Mouse (Mus musculus) intestine, embryonic 16.5 days (tissue): ENCODE results near the gene Cdiptos. TPM values are rescaled to one million over a fixed set of nuclear protein-coding genes. Genes with fewer than 3 reads are reported as not detected.

ENCODE experiments used
- ATAC-seq: fragments of 200-750 bp; cut with Nextera tagmentation; 2 replicates; pipeline ENCODE4 v1.8.0; 2017; ENCODE audit warnings: moderate TSS enrichment, moderate library complexity
- H3K27ac ChIP-seq: fragments of 300-500 bp; sonication (generic); 2 replicates; pipeline ENCODE4 v1.5.1; 2014; ENCODE audit warnings: mild to moderate bottlenecking, low read length
- H3K27me3 ChIP-seq: fragments of 300-500 bp; sonication (generic); replicated peaks from 2 replicates; pipeline ENCODE4 v1.6.1; 2014; ENCODE audit warnings: low read length, control low read depth, mixed read lengths; ENCODE audit not compliant: control insufficient read depth, insufficient read depth
- H3K36me3 ChIP-seq: fragments of 300-500 bp; sonication (generic); 2 replicates; pipeline ENCODE4 v1.6.1; 2014; ENCODE audit warnings: low read length, control low read depth; ENCODE audit not compliant: control insufficient read depth, insufficient read depth
- H3K4me1 ChIP-seq: fragments of 300-500 bp; sonication (generic); 2 replicates; pipeline ENCODE4 v1.6.1; 2014; ENCODE audit warnings: low read length, control low read depth, mixed read lengths; ENCODE audit not compliant: control insufficient read depth, insufficient read depth
- H3K4me2 ChIP-seq: fragments of 300-500 bp; sonication (generic); 2 replicates; pipeline ENCODE4 v1.6.1; 2014; ENCODE audit warnings: low read depth, low read length, control low read depth
- H3K4me3 ChIP-seq: fragments of 300-500 bp; sonication (generic); 2 replicates; pipeline ENCODE4 v1.5.1; 2014; ENCODE audit warnings: mild to moderate bottlenecking, low read length
- H3K9ac ChIP-seq: fragments of 300-500 bp; sonication (generic); 2 replicates; pipeline ENCODE4 v1.6.1; 2014; ENCODE audit warnings: low read depth, low read length
- H3K9me3 ChIP-seq: fragments of 300-500 bp; sonication (generic); 2 replicates; pipeline ENCODE4 v1.6.1; 2016; ENCODE audit warnings: low read length, control low read depth; ENCODE audit not compliant: control insufficient read depth
- WGBS: fragments of 180-500 bp; shearing (Covaris S2); extraction: QIAGEN DNeasy Blood & Tissue Kit; methylation state at CpG from one replicate; pipeline ENCODE4 v1.1.7; 2014; 5-methylcytosine and 5-hydroxymethylcytosine counted together
- polyA plus RNA-seq: library from polyadenylated mRNA; unstranded; fragments of >200 nt; fragmentation: Nextera tagmentation; extraction: Ambion mirVana; gene quantifications from 2 replicates; pipeline ENCODE4 v1.2.1, GENCODE M21; 2015

The Cdiptos gene
- polyA plus RNA-seq, 1 experiment from 2014 or later, result 1.6 TPM

GRCm38 (mm10) chr7:126984667-126985444, 9.0 kb upstream of the Cdiptos start:
- no peak overlapping the region for H3K27ac ChIP-seq
- H3K4me1 ChIP-seq, result peaks cover 11% of the 10 kb centered on the region
- no peaks in the 10 kb centered on the region for H3K9me3 ChIP-seq
- no peak overlapping the region for H3K9ac ChIP-seq
- WGBS, result 46% methylated on average over 10 of the region's 10 CpGs
- no peak for ATAC-seq
- peaks cover 7% of the 10 kb centered on the region for H3K36me3 ChIP-seq
- H3K4me2 ChIP-seq, result no peak overlapping the region
- H3K4me3 ChIP-seq, result no peak overlapping the region
- H3K27me3 ChIP-seq, result no peaks in the 10 kb centered on the region

- Histone ChIP-seq H3K36me3 (peaks cover 21% of the 10 kb centered on the region), H3K9ac (no peak overlapping the region), H3K27me3 (no peaks in the 10 kb centered on the region), H3K4me3 (no peak overlapping the region), H3K27ac (peak overlapping the region; percentile 36; the same call in 1 of the 2 replicates), H3K4me2 (no peak overlapping the region), H3K4me1 (peaks cover 15% of the 10 kb centered on the region), H3K9me3 (no peaks in the 10 kb centered on the region)
- ATAC-seq, result no peak
- 74% methylated on average over 7 of the region's 7 CpGs for WGBS
Observed at GRCm38 (mm10) chr7:126983113-126983512, 7.2 kb upstream of the Cdiptos start.

GRCm38 (mm10) chr7:126982054-126982453, 6.2 kb upstream of the Cdiptos start:
- no peaks in the 10 kb centered on the region for H3K9me3 ChIP-seq
- peaks cover 24% of the 10 kb centered on the region for H3K36me3 ChIP-seq
- no peak overlapping the region for H3K4me2 ChIP-seq
- H3K4me3 ChIP-seq, result no peak overlapping the region
- H3K9ac ChIP-seq, result no peak overlapping the region
- peaks cover 15% of the 10 kb centered on the region for H3K4me1 ChIP-seq
- peak; percentile 45 for ATAC-seq
- H3K27me3 ChIP-seq, result no peaks in the 10 kb centered on the region
- WGBS, result 63% methylated on average over 4 of the region's 4 CpGs
- peak overlapping the region; percentile 51; the same call in 1 of the 2 replicates for H3K27ac ChIP-seq

GRCm38 (mm10) chr7:126981601-126982000, 5.7 kb upstream of the Cdiptos start:
- peaks cover 24% of the 10 kb centered on the region for H3K36me3 ChIP-seq
- no peak overlapping the region for H3K4me3 ChIP-seq
- H3K4me1 ChIP-seq, result peaks cover 15% of the 10 kb centered on the region
- no peaks in the 10 kb centered on the region for H3K27me3 ChIP-seq
- H3K9ac ChIP-seq, result no peak overlapping the region
- H3K9me3 ChIP-seq, result no peaks in the 10 kb centered on the region
- WGBS, result 88% methylated on average over 2 of the region's 2 CpGs
- ATAC-seq, result no peak
- no peak overlapping the region for H3K4me2 ChIP-seq
- no peak overlapping the region; the same call in 1 of the 2 replicates for H3K27ac ChIP-seq

- Histone ChIP-seq H3K9ac (no peak overlapping the region), H3K4me2 (no peak overlapping the region; the same call in 1 of the 2 replicates), H3K27ac (no peak overlapping the region), H3K4me3 (no peak overlapping the region), H3K27me3 (no peaks in the 10 kb centered on the region), H3K36me3 (peaks cover 24% of the 10 kb centered on the region), H3K4me1 (peaks cover 17% of the 10 kb centered on the region), H3K9me3 (no peaks in the 10 kb centered on the region)
- no peak for ATAC-seq
- WGBS, result 92% methylated on average over 6 of the region's 6 CpGs
Observed at GRCm38 (mm10) chr7:126978841-126979240, 2.9 kb upstream of the Cdiptos start.

- peak; percentile 64 for ATAC-seq
- H3K27ac ChIP-seq, result peak overlapping the region; percentile 98
- H3K9me3 ChIP-seq, result no peaks in the 10 kb centered on the region
- H3K4me3 ChIP-seq, result peak overlapping the region; percentile 100
- 22% methylated on average over 14 of the region's 14 CpGs for WGBS
- H3K36me3 ChIP-seq, result peaks cover 24% of the 10 kb centered on the region
- H3K9ac ChIP-seq, result peak overlapping the region; percentile 99
- H3K27me3 ChIP-seq, result no peaks in the 10 kb centered on the region
- H3K4me2 ChIP-seq, result peak overlapping the region; percentile 69
- H3K4me1 ChIP-seq, result peaks cover 10% of the 10 kb centered on the region; the same call in 1 of the 2 replicates
Observed at GRCm38 (mm10) chr7:126976878-126977459, 1.1 kb upstream of the Cdiptos start.

GRCm38 (mm10) chr7:126975893-126975949, 177 bp downstream of the Cdiptos start, which contains the start of gene Cdipt:
Gene Cdipt (plus strand): TSS chr7:126975914.
- Histone ChIP-seq H3K4me1 (peaks cover 10% of the 10 kb centered on the region; the same call in 1 of the 2 replicates), H3K27me3 (no peaks in the 10 kb centered on the region), H3K9me3 (no peaks in the 10 kb centered on the region), H3K4me2 (peak within 1 kb of the TSS; percentile 69), H3K27ac (peak within 1 kb of the TSS; percentile 98), H3K9ac (peak within 1 kb of the TSS; percentile 99), H3K4me3 (peak within 1 kb of the TSS; percentile 100), H3K36me3 (peaks cover 21% of the 10 kb centered on the region)
- 0% methylated on average over 1 of the region's 1 CpGs for WGBS
- ATAC-seq, result no peak

GRCm38 (mm10) chr7:126975493-126975892, 405 bp downstream of the Cdiptos start:
- H3K4me1 ChIP-seq, result peaks cover 10% of the 10 kb centered on the region; the same call in 1 of the 2 replicates
- 12% methylated on average over 8 of the region's 8 CpGs for WGBS
- no peaks in the 10 kb centered on the region for H3K9me3 ChIP-seq
- peak overlapping the region; percentile 43 for H3K4me2 ChIP-seq
- no peaks in the 10 kb centered on the region for H3K27me3 ChIP-seq
- ATAC-seq, result peak; percentile 7
- H3K36me3 ChIP-seq, result peaks cover 21% of the 10 kb centered on the region
- H3K27ac ChIP-seq, result peak overlapping the region; percentile 98
- peak overlapping the region; percentile 54 for H3K9ac ChIP-seq
- H3K4me3 ChIP-seq, result peak overlapping the region; percentile 100

GRCm38 (mm10) chr7:126967361-126967760, 8.5 kb downstream of the Cdiptos start:
- Histone ChIP-seq H3K9me3 (no peaks in the 10 kb centered on the region), H3K36me3 (no peaks in the 10 kb centered on the region), H3K27ac (no peak overlapping the region), H3K4me1 (no peaks in the 10 kb centered on the region), H3K4me3 (no peak overlapping the region), H3K9ac (no peak overlapping the region), H3K27me3 (peaks cover 7% of the 10 kb centered on the region; the same call in 1 of the 2 replicates), H3K4me2 (no peak overlapping the region)
- 60% methylated on average over 6 of the region's 6 CpGs for WGBS
- no peak for ATAC-seq
